Mouse (Mus musculus) liver, postnatal 0 days (tissue): ENCODE data around the gene Rap1gds1. TPM values are rescaled to one million over a fixed set of nuclear protein-coding genes. Genes with fewer than 3 reads are reported as not detected.

Experiments used
- ATAC-seq: fragments of 200-750 bp; cut with Nextera tagmentation; 2 replicates; pipeline ENCODE4 v1.8.0; 2017; ENCODE audit warnings: mild to moderate bottlenecking, moderate library complexity
- DNase-seq: peaks from one replicate; pipeline ENCODE4 v3.0.0-alpha.2; 2016
- H3K27ac ChIP-seq: fragments of 300-500 bp; sonication (generic); 2 replicates; pipeline ENCODE4 v1.5.1; 2014; ENCODE audit warnings: antibody characterized with exemption, moderate library complexity, mild to moderate bottlenecking, low read depth
- H3K27me3 ChIP-seq: fragments of 300-500 bp; sonication (generic); 2 replicates; pipeline ENCODE4 v1.6.1; 2014; ENCODE audit warnings: low read length, control low read depth, mixed read lengths; ENCODE audit not compliant: insufficient read depth
- H3K36me3 ChIP-seq: fragments of 300-500 bp; sonication (generic); replicated peaks from 2 replicates; pipeline ENCODE4 v1.6.1; 2014; ENCODE audit warnings: mild to moderate bottlenecking, control low read depth, low read length, moderate library complexity, mixed read lengths; ENCODE audit not compliant: insufficient read depth
- H3K4me1 ChIP-seq: fragments of 300-500 bp; sonication (generic); 2 replicates; pipeline ENCODE4 v1.6.1; 2014; ENCODE audit warnings: antibody characterized with exemption, mild to moderate bottlenecking, control low read depth; ENCODE audit not compliant: insufficient read depth
- H3K4me2 ChIP-seq: fragments of 300-500 bp; sonication (generic); 2 replicates; pipeline ENCODE4 v1.6.1; 2014; ENCODE audit warnings: low read depth, mild to moderate bottlenecking, low read length, moderate library complexity, mixed read lengths
- H3K4me3 ChIP-seq: fragments of 300-500 bp; sonication (generic); 2 replicates; pipeline ENCODE4 v1.5.1; 2014; ENCODE audit warnings: low read depth, low read length
- H3K9ac ChIP-seq: fragments of 300-500 bp; sonication (generic); replicated peaks from 2 replicates; pipeline ENCODE4 v1.6.1; 2014; ENCODE audit warnings: mild to moderate bottlenecking, moderate library complexity
- H3K9me3 ChIP-seq: fragments of 300-500 bp; sonication (generic); 2 replicates; pipeline ENCODE4 v1.6.1; 2016; ENCODE audit warnings: mild to moderate bottlenecking, control low read depth, low read length, mixed read lengths
- CTCF ChIP-seq: sonication (generic); IDR thresholded peaks from 2 replicates; pipeline ENCODE4 v1.5.1; 2016; ENCODE audit warnings: antibody characterized with exemption, low read depth
- EP300 ChIP-seq: IDR thresholded peaks from 2 replicates; pipeline ENCODE4 v1.6.1; 2016; ENCODE audit warnings: antibody characterized with exemption, low read depth, mild to moderate bottlenecking
- WGBS: fragments of 180-500 bp; shearing (Covaris S2); extraction: QIAGEN DNeasy Blood & Tissue Kit; methylation state at CpG from one replicate; pipeline ENCODE4 v1.1.7; 2014; ENCODE audit not compliant: insufficient replicate concordance; 5-methylcytosine and 5-hydroxymethylcytosine counted together
- polyA plus RNA-seq: library from polyadenylated mRNA; unstranded; fragments of >200 nt; fragmentation: Nextera tagmentation; extraction: Ambion mirVana; gene quantifications from 2 replicates; pipeline ENCODE4 v1.2.1, GENCODE M21; 2015

Gene Rap1gds1
- polyA plus RNA-seq, 1 experiment from 2014 or later, result 9.9 TPM

- 23% methylated on average over 4 of the region's 4 CpGs for WGBS
- Histone ChIP-seq H3K27ac (no peak overlapping the region), H3K9me3 (no peaks in the 10 kb centered on the region), H3K4me2 (no peak overlapping the region), H3K9ac (no peak overlapping the region), H3K27me3 (no peaks in the 10 kb centered on the region), H3K4me1 (no peaks in the 10 kb centered on the region), H3K36me3 (no peaks in the 10 kb centered on the region), H3K4me3 (no peak overlapping the region)
- ATAC-seq (no peak), DNase-seq (no peak)
- TF ChIP-seq CTCF (no peak), EP300 (no peak)
These were observed 185.8 kb downstream of the Rap1gds1 start for GRCm38 (mm10) chr3:138889214-138889613.

DNA sequence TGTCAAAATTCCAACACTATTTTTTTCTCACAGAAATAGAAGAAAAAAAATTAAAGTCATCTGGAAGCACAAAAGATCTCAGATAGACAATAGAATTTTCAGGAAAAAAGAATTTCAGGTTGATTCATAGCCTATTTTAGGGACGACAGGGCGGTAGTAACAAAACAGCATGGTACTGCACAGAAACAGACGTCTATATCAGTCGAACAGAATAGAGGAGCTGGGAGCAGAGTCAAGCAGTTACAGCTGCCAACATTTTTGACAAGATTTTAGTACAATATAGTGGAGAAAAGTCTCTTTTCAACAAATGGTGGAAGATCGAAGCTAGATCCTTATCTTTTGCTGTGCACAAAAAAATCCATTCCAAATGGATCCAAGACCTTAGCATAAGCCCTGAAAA, 188.9 kb downstream of the Rap1gds1 start:
- 82% methylated on average over 5 of the region's 5 CpGs for WGBS
- Histone ChIP-seq H3K4me2 (no peak overlapping the region), H3K27ac (no peak overlapping the region), H3K27me3 (no peaks in the 10 kb centered on the region), H3K4me3 (no peak overlapping the region), H3K9ac (no peak overlapping the region), H3K9me3 (no peaks in the 10 kb centered on the region), H3K36me3 (no peaks in the 10 kb centered on the region), H3K4me1 (no peaks in the 10 kb centered on the region)
- TF ChIP-seq CTCF (no peak), EP300 (no peak)
- ATAC-seq (no peak), DNase-seq (no peak)

GRCm38 (mm10) chr3:138881725-138882347, 193.2 kb downstream of the Rap1gds1 start:
- Histone ChIP-seq H3K9ac (no peak overlapping the region), H3K36me3 (no peaks in the 10 kb centered on the region), H3K4me2 (no peak overlapping the region), H3K27ac (no peak overlapping the region), H3K4me1 (no peaks in the 10 kb centered on the region), H3K9me3 (no peaks in the 10 kb centered on the region), H3K27me3 (no peaks in the 10 kb centered on the region), H3K4me3 (no peak overlapping the region)
- DNase-seq (no peak), ATAC-seq (no peak)
- TF ChIP-seq CTCF (no peak), EP300 (no peak)
- WGBS, result 61% methylated on average over 6 of the region's 6 CpGs

DNA sequence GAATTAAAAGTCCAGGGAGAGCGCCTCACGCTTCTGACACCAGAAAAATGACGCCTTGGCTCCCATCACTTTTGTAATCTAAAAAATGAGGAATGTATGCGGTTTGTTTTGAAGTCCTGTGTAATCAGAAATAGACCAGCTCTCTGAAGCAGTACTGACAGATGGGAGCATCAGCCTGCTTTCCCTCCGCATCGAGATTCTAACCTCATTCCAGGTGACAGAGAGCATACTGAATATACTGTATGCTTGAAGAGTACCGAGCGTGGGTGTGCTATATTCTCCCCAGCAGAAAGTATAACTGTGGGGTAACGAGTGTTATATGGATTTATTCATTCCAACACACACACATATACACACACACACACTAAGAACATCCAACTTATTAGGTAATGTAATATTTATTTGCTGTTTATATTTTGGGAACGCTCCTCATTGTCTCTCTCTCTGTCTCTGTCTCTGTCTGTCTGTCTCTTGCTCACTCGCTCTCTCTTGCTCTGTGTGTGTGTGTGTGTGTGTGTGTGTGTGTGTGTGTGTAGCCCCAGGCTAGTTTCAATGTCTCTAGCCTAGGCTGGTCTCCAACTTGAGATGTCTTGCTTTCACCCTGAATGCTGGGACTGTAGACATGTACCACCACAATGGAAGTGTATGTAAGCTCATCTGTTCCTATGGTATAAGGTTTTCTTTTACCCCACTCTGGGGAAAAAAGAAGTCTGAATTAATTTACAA, 193.8 kb downstream of the Rap1gds1 start:
- no peak overlapping the region for H3K4me3 ChIP-seq
- H3K27me3 ChIP-seq, result no peaks in the 10 kb centered on the region
- H3K9me3 ChIP-seq, result no peaks in the 10 kb centered on the region
- H3K4me1 ChIP-seq, result no peaks in the 10 kb centered on the region
- WGBS, result 80% methylated on average over 11 of the region's 11 CpGs
- ATAC-seq (no peak), DNase-seq (no peak)
- TF ChIP-seq CTCF, result no peak
- TF ChIP-seq EP300, result no peak
- H3K36me3 ChIP-seq, result no peaks in the 10 kb centered on the region
- H3K9ac ChIP-seq, result no peak overlapping the region
- no peak overlapping the region for H3K4me2 ChIP-seq
- no peak overlapping the region for H3K27ac ChIP-seq

- Histone ChIP-seq H3K27me3 (no peaks in the 10 kb centered on the region), H3K4me2 (no peak overlapping the region), H3K9ac (no peak overlapping the region), H3K4me1 (no peaks in the 10 kb centered on the region), H3K9me3 (no peaks in the 10 kb centered on the region), H3K36me3 (no peaks in the 10 kb centered on the region), H3K27ac (no peak overlapping the region), H3K4me3 (no peak overlapping the region)
- 51% methylated on average over 4 of the region's 4 CpGs for WGBS
- DNase-seq (no peak), ATAC-seq (peak; percentile 54; the same call in 1 of the 2 replicates)
- TF ChIP-seq EP300, result peak; percentile 14; the same call in 1 of the 2 replicates
- no peak for TF ChIP-seq CTCF
These were observed 197.3 kb downstream of the Rap1gds1 start for GRCm38 (mm10) chr3:138877741-138878140.

DNA sequence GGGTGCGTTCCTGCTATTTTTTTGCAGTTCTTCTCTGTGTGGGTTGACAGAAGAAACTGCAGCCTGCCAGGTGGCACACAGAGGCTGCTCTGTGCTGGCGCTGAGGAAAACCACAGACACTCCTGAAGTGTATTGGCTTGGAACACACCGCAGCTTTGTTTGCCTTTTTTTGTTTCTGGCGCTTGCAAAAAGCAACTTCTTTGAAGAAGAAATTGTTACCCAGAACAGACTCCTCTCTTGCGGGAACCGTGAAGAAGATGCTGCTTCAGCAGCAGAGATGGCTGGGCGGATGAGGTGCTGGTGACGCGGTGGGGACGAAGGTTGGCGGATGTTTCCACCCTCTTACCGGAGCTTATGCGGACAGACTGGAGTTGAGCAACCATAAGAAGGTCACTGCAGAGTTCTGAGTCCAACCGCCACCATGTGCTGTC, 198.1 kb downstream of the Rap1gds1 start:
- WGBS, result 75% methylated on average over 14 of the region's 14 CpGs
- peak; percentile 41 for ATAC-seq
- Histone ChIP-seq H3K27me3 (no peaks in the 10 kb centered on the region), H3K9me3 (no peaks in the 10 kb centered on the region), H3K9ac (no peak overlapping the region), H3K4me1 (no peaks in the 10 kb centered on the region), H3K36me3 (no peaks in the 10 kb centered on the region), H3K27ac (no peak overlapping the region), H3K4me3 (no peak overlapping the region), H3K4me2 (no peak overlapping the region; the same call in 1 of the 2 replicates)
- no peak for DNase-seq
- TF ChIP-seq EP300 (no peak), CTCF (no peak)
